Mouse (Mus musculus): Measurements from ENCODE around the gene Ogfod1. TPM values are rescaled to one million over a fixed set of nuclear protein-coding genes. Genes with fewer than 3 reads are reported as not detected.
A peak's percentile ranks its signal among the peaks of the same experiment; 100 is the strongest.

The Ogfod1 gene
- total and polyA plus RNA-seq, 3 experiments, result 16.6 to 31.9 (median 26.9) TPM

DNA sequence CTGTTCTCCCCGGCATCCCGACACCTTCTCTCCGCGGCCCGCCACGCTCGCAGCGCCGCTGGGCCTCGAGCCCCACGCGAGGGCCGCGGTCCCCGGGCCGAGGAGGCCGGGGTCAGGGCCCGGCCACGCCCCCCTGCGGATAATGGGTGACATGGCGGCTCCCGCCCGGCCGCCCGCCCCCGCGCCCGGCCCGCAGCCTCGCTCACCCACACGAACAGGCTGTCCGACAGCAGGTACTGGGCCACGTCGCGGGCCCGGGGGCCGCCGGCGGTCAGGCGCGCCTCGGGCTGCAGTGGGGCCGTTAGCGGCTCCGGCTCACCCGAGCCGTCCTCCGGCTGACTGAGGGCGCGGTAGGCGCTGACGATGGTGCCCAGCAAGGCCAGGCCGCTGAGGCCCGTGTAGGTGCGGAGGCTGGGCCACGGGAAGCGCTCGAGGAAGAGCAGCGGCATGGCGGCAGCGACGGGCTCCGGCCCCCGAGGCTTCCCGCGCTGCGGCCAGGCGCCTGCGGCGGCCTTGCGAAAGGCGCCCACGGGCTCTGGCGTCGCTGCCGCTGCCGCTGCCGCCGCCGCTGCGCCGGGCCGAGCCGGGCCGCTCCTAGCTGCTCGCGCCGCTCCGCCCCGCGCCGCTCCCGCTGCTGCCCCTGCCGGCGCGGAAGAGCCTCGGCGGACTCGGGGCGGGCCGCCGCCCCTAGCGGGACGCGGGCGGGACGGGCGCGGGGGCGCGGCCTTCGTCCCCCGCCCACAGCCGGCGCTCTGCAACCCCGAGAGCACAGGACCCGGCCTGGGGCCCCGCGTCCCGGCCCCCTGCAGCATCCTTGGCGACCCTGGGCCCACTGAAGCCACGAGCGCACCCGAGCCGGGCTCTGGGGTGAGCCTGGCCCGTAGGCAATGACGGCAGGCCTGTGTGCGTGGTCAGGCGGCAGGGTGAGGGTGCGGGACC lies 24.7 kb upstream of the Ogfod1 start, which contains the start of gene Amfr (continued):
- TF ChIP-seq PAX5 (IDR thresholded peaks at IDR 0.05; ENCODE audit: low read length) (no peak), JUN (IDR thresholded peaks at IDR 0.05; ENCODE audit: insufficient read depth, low read depth, low read length) (no peak), RCOR1 (conservative IDR thresholded peaks at IDR 0.05; ENCODE audit: low read depth, low read length) (no peak), ETS1 (conservative IDR thresholded peaks at IDR 0.05; ENCODE audit: low read depth, low read length) (no peak), NELFE (IDR thresholded peaks at IDR 0.05; ENCODE audit: low read depth, low read length) (peak; percentile 36; the same call in 1 of the 2 replicates), KAT2A (IDR thresholded peaks at IDR 0.05; ENCODE audit: insufficient replicate concordance, low read length) (no peak), USF1 (IDR thresholded peaks at IDR 0.05; ENCODE audit: low read depth, low read length) (no peak), CTCF (conservative IDR thresholded peaks at IDR 0.05 in 1 of 2, IDR thresholded peaks at IDR 0.05 in 1 of 2; ENCODE audit: low read depth in 2 of 2, low read length in 2 of 2) (peak in 1 of 2 experiments; percentile 37; a peak in 2 of 4 replicates), SIN3A (IDR thresholded peaks at IDR 0.05; ENCODE audit: low read length) (0 out of 2 replicates have a peak, but pooled peaks have one; percentile 51), ZNF384 (IDR thresholded peaks at IDR 0.05; ENCODE audit: low read depth, low read length) (no peak), CHD1 (IDR thresholded peaks at IDR 0.05; ENCODE audit: low read depth, low read length) (no peak), ZKSCAN1 (IDR thresholded peaks at IDR 0.05; ENCODE audit: borderline replicate concordance, low read depth, low read length) (no peak), MYC (IDR thresholded peaks at IDR 0.05; ENCODE audit: low read depth, low read length) (no peak), SMC3 (IDR thresholded peaks at IDR 0.05; ENCODE audit: low read depth, low read length) (no peak)

DNA sequence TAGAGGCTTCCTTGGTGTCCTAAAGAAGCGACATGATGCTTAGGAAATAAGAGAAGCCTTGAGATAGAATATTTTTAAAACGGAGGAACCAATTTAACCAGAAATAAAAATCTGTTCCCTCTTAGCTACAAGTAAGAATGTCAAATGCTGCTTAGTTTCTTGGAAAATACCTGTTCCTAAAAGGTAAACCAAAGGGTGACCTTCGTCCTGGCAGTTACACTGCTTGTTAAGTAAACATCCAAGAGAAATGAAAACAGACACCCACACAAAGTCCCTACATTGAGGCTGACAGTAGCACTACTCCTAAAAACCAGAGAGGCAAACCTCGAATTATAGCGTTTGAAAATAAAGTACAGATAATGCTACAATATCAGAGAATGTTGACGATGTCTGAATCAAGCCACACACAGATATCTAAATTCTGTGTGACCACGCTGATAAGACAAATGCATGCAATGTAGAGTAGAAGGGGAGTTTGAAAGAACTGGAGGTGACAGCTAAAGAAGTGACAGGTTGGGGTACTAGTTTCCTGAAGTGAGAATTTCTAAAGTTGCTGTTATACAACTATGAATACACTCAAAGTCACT lies 23.9 kb upstream of the Ogfod1 start:
- no peak for DNase-seq (ENCODE audit: extremely low read depth)
- Histone ChIP-seq H3K4me3 (replicated peaks in 1 of 3; ENCODE audit: low read depth in 2 of 3, low read length in 2 of 3, poor library complexity in 1 of 3) (peak overlapping the region; percentile 30 to 96 (median 89)), H3K4me2 (ENCODE audit: insufficient read depth, low read depth, poor library complexity, severe bottlenecking) (peak overlapping the region; percentile 42), H3K9me3 (replicated peaks; ENCODE audit: low read length) (no peaks in the 10 kb centered on the region), H3K4me1 (ENCODE audit: control insufficient read depth in 1 of 2, insufficient read depth in 2 of 2) (peaks cover 7 to 28% of the 10 kb centered on the region in 2 experiments), H3K27me3 (replicated peaks) (no peaks in the 10 kb centered on the region), H3K9ac (ENCODE audit: insufficient read depth, low read depth) (peak overlapping the region; percentile 42), H3K79me2 (replicated peaks; ENCODE audit: control insufficient read depth, extremely low read depth, insufficient read depth, poor library complexity, severe bottlenecking) (peaks cover 32% of the 10 kb centered on the region), H3K36me3 (replicated peaks in 1 of 2; ENCODE audit: control insufficient read depth in 1 of 2, insufficient read depth in 1 of 2, low read length in 1 of 2) (peaks cover 0 to 10% of the 10 kb centered on the region in 2 experiments), H3K27ac (ENCODE audit: insufficient read depth, low read depth) (no peak overlapping the region)
- dilution Hi-C loops (cut with MboI; ENCODE audit: extremely low pct_ligation_motif_present, extremely low pct_unique_long_range_greater_than_20kb, low sequenced_read_pairs) (no loop called here), in situ Hi-C loops (cut with MboI; ENCODE audit: low pct_ligation_motif_present, low pct_unique_long_range_greater_than_20kb, low sequenced_read_pairs) (no loop called here)
- TF ChIP-seq SMC3 (IDR thresholded peaks at IDR 0.05; ENCODE audit: low read depth, low read length), result no peak
- no peak for TF ChIP-seq RAD21 (IDR thresholded peaks at IDR 0.05; ENCODE audit: low read depth, low read length)
- no peak for TF ChIP-seq USF2 (conservative IDR thresholded peaks at IDR 0.05; ENCODE audit: low read depth, low read length)
- TF ChIP-seq GABPA (IDR thresholded peaks at IDR 0.05; ENCODE audit: insufficient replicate concordance, low read depth, low read length), result no peak
- TF ChIP-seq TCF12 (IDR thresholded peaks at IDR 0.05; ENCODE audit: low read depth, low read length), result no peak
- no peak for TF ChIP-seq ETS1 (conservative IDR thresholded peaks at IDR 0.05; ENCODE audit: low read depth, low read length)
